Mouse (Mus musculus) natural killer cell, adult 2 months (primary cell): Measurements from ENCODE around the gene Crtam.

ENCODE experiments used
- DNase-seq, 2 experiments: peaks; one replicate each; pipeline ENCODE4 v3.0.0; 2022; ENCODE audit warnings: low spot score in 2 of 2

The Crtam gene

GRCm38 (mm10) chr9:41004415-41004814, at the start of gene Crtam:
Gene Crtam (minus strand): TSS chr9:41004628.
- DNase-seq: peak; percentile 36 to 50

GRCm38 (mm10) chr9:41054166-41054565, 49.7 kb upstream of the Crtam start:
- no peak for DNase-seq

DNA sequence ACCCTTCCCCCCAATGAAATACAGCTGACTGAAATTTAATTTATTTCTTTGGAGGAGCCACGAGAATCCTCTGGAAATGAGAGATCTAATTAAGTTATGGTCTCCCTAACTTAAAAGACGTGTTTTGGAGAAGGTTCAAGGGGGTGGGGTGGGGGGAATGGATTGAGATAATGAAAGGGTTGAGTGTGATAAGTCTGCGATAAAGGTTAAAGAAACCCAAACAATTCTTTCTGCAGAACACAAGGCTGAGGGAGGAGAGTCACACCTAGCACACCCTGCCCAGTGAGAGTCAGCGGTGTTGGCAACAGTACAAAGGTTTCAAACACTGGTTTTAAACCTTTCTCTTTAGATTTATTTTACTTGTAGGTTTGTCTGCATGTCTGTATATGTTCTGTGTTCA, 49.0 kb upstream of the Crtam start:
- no peak for DNase-seq

GRCm38 (mm10) chr9:41051080-41051932, 46.9 kb upstream of the Crtam start:
- DNase-seq: no peak

DNA sequence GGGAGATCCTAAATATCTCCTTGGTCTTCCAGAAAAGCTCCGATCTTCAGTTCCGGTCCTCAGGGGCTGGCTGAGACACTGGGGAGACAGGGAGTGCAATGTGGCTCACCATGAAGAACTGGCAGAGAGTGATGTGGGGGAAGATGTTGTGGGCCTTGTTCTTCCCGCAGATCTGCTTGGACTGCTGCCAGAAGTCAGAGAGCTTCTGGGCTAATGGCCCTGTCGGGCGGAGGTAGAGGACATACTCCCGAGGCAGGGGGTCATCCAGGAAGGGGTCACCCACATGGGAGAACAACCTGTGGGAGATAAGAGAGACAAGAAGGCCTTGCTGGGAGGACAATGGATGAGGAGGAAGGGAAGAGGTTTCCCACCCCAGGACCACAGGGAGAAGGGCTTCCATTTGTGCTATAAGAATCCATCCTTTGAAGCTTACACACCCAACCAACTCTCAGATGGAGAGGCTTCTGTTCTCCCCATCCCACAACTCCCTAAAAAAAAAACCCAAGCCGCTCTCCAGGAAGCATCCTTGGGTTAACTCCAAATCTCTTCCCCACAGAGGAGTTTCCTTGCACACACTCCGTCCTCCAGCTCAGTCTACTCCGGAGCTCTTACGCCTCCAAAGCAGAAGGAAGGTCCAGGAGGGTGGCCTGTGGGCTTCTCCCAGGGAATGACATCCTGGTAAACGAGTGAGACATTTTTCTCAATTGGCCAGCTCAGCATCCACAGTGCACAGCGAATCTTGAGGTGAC, 46.1 kb upstream of the Crtam start:
- DNase-seq: no peak

GRCm38 (mm10) chr9:41049282-41049681, 44.9 kb upstream of the Crtam start:
- DNase-seq: no peak

GRCm38 (mm10) chr9:41048820-41049219, 44.4 kb upstream of the Crtam start:
- no peak for DNase-seq

GRCm38 (mm10) chr9:41048216-41048615, 43.8 kb upstream of the Crtam start:
- DNase-seq: no peak

GRCm38 (mm10) chr9:41047654-41048053, 43.2 kb upstream of the Crtam start:
- no peak for DNase-seq

GRCm38 (mm10) chr9:41044626-41045025, 40.2 kb upstream of the Crtam start:
- peak; percentile 64 to 77 for DNase-seq

DNA sequence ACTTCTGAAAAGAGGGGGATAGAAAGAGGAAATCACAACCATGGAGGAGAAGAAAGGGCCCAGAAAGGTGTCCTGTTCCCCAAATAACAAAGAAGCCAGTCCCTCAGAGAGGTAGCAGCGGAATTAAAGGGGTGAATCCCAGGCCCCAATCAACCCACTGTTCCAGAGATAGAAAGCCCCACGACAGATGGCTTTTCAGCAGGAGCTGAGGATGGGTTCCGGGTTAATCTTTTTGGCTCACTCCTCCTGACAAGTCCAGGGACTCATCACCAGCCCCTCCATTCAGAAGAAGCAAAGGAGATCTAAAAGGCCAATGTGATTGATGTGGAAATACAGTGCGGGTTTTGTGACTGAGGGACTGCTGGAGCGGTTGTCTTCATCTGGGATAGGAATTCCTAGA, 39.2 kb upstream of the Crtam start:
- DNase-seq: no peak

GRCm38 (mm10) chr9:41041404-41041803, 37.0 kb upstream of the Crtam start:
- DNase-seq: no peak

- DNase-seq: no peak
Observed at GRCm38 (mm10) chr9:41038150-41038664, 33.8 kb upstream of the Crtam start.

DNA sequence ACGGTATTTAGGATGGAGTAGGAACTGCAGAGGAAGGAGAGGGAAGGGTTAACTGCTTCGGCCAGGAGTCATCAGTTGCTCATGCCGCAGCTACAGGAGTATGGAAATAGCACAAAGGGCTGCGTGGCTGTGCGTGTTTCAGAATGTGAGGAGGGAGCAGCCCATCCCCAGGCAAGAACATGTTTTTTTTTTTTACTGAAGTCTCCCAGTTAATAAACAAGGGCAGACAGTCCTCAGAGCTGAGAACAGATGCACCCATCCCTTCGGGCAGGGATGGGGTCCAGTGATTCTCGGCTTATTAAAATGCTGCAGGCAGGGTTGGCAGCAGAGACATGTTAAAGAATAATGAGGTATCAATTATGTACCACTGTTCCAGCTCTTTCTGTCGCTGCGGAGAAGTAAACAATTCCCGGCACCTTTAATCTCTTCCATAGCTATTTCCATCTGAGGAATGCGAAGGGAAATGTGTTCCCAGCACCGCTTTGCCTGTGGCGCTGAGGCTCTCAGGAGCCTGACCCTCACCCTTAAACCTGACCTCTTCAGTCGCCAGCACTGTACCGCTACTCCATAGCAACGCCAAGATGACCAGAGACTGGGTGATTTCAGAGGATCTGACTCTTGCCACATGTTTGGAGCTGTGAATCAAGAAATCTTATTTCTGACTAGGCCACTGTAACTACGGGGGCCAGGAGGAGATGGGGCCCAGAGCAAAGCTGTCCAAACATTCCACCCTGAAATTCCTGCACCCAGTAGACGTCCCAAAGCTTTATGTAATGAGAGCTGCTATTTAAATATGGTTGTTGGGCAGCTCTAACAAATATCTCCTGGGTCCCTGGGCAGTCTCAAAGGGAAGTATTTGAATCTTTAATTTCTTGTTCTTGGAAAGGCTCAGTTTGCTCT, 27.4 kb upstream of the Crtam start:
- no peak for DNase-seq

DNA sequence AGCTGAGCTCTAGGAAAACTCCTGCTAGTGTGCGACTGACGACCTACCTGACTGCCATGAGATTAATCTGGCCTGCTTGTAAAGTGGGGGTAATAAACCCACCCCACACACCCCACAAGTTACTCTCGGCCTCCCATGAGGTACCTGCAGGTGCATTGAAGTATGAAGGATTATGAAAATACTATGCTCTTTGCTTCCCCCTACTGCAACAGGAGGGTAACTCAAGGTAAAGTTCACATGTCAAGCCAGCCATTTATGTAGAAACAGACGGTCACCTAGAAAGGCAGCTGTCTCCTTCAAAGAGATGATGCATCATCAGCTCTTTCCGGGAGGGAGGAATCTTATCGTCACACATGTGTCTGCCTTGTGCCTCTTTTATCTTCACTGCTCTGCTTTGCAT, 25.4 kb upstream of the Crtam start:
- DNase-seq: no peak

GRCm38 (mm10) chr9:41028470-41028869, 24.0 kb upstream of the Crtam start:
- peak; percentile 58 to 59 for DNase-seq

- DNase-seq: no peak
Observed at GRCm38 (mm10) chr9:41021690-41022089, 17.3 kb upstream of the Crtam start.

- no peak for DNase-seq
Observed at GRCm38 (mm10) chr9:41020486-41020885, 16.1 kb upstream of the Crtam start.

DNA sequence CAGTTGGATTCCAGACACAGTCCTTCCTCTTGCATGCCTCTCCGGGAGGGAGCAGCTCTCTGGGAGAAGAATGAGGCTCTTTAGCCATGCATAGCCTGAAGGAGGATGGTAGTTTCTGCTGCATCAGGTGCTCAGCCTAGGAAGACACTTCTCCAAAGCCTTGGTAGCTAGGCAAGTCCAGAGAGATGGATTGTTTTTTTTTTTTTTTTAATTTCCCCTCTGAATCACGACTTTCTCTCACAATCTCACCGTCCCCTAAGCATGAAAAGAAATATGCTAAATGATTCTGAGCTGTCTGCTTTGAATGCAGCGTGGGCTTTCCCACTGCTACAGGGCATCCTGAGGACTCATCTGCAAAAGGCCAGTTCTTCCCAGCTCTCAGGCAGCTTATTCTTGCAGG, 10.1 kb upstream of the Crtam start:
- no peak for DNase-seq

- DNase-seq: no peak
Observed at GRCm38 (mm10) chr9:41012456-41012855, 8.0 kb upstream of the Crtam start.

- no peak for DNase-seq
Observed at GRCm38 (mm10) chr9:41011512-41012436, 7.3 kb upstream of the Crtam start.
